Mouse (Mus musculus): ENCODE measurements around the gene Ncmap.

The Ncmap gene

GRCm38 (mm10) chr4:135396303-135396702 lies 1.7 kb downstream of the Ncmap start:
- no peak for DNase-seq

- no peak for DNase-seq
Observed at GRCm38 (mm10) chr4:135395375-135395774, 2.7 kb downstream of the Ncmap start.

- no peak for DNase-seq
Observed at GRCm38 (mm10) chr4:135394666-135395065, 3.4 kb downstream of the Ncmap start.

GRCm38 (mm10) chr4:135393381-135393780 lies 4.6 kb downstream of the Ncmap start:
- DNase-seq = no peak

GRCm38 (mm10) chr4:135392801-135393200 lies 5.2 kb downstream of the Ncmap start:
- no peak for DNase-seq

GRCm38 (mm10) chr4:135391014-135391413 lies 7.0 kb downstream of the Ncmap start:
- DNase-seq = no peak

GRCm38 (mm10) chr4:135385614-135386013 lies 12.4 kb downstream of the Ncmap start:
- no peak for DNase-seq

GRCm38 (mm10) chr4:135382316-135382715 lies 15.7 kb downstream of the Ncmap start:
- DNase-seq = peak; percentile 63

GRCm38 (mm10) chr4:135381355-135381754 lies 16.7 kb downstream of the Ncmap start:
- no peak for DNase-seq

- DNase-seq = no peak
Observed at GRCm38 (mm10) chr4:135377241-135377640, 20.8 kb downstream of the Ncmap start.

- no peak for DNase-seq
Observed at GRCm38 (mm10) chr4:135375444-135375843, 22.6 kb downstream of the Ncmap start.

GRCm38 (mm10) chr4:135373299-135373698 lies 24.7 kb downstream of the Ncmap start:
- DNase-seq = no peak

GRCm38 (mm10) chr4:135370372-135370771 lies 27.7 kb downstream of the Ncmap start:
- DNase-seq = no peak

GRCm38 (mm10) chr4:135362828-135363227 lies 35.2 kb downstream of the Ncmap start:
- DNase-seq = no peak

GRCm38 (mm10) chr4:135361722-135362121 lies 36.3 kb downstream of the Ncmap start:
- DNase-seq = no peak

GRCm38 (mm10) chr4:135358736-135359135 lies 39.3 kb downstream of the Ncmap start:
- peak; percentile 29 for DNase-seq

- DNase-seq = no peak
Observed at GRCm38 (mm10) chr4:135357221-135357920, 40.7 kb downstream of the Ncmap start.

- DNase-seq = no peak
Observed at GRCm38 (mm10) chr4:135355886-135356550, 42.0 kb downstream of the Ncmap start.

- peak; percentile 15 for DNase-seq
Observed at GRCm38 (mm10) chr4:135354751-135355150, 43.3 kb downstream of the Ncmap start.

GRCm38 (mm10) chr4:135353794-135354450 lies 44.1 kb downstream of the Ncmap start:
- DNase-seq = peak; percentile 34

- peak; percentile 99 for DNase-seq
Observed at GRCm38 (mm10) chr4:135353066-135353793, 44.8 kb downstream of the Ncmap start, which contains the start of gene Srrm1. Srrm1 (minus strand) TSS chr4:135353321.

GRCm38 (mm10) chr4:135352326-135353065 lies 45.5 kb downstream of the Ncmap start:
- DNase-seq = no peak
